Mouse (Mus musculus) lung, postnatal 10 days (tissue): ENCODE results near the gene B230307C23Rik.
"Not testable (repeated sequence)": the region's sequence is repeated elsewhere in the genome, so short reads cannot be mapped to it uniquely, and the experiment has no call there.

ENCODE experiments used
- DNase-seq: peaks from one replicate; pipeline ENCODE4 v3.0.0; 2021

B230307C23Rik gene

GRCm38 (mm10) chr16:98022081-98022480 lies 25.0 kb downstream of the B230307C23Rik start:
- no peak for DNase-seq

- DNase-seq, result no peak
These were observed 25.7 kb downstream of the B230307C23Rik start for GRCm38 (mm10) chr16:98022657-98023345.

GRCm38 (mm10) chr16:98026186-98026585 lies 29.1 kb downstream of the B230307C23Rik start:
- not testable (repeated sequence) for DNase-seq

GRCm38 (mm10) chr16:98034971-98035370 lies 37.9 kb downstream of the B230307C23Rik start:
- not testable (repeated sequence) for DNase-seq

- DNase-seq, result peak; percentile 18
These were observed 44.6 kb downstream of the B230307C23Rik start for GRCm38 (mm10) chr16:98041676-98042075.

- peak; percentile 10 for DNase-seq
These were observed 82.3 kb downstream of the B230307C23Rik start for GRCm38 (mm10) chr16:98079382-98079781.

- not testable (repeated sequence) for DNase-seq
These were observed 84.0 kb downstream of the B230307C23Rik start for GRCm38 (mm10) chr16:98081140-98081539.
